Mouse (Mus musculus) yolk sac, embryonic 10.5 days (tissue): Measurements from ENCODE around the gene Prkg1.
"Not testable (repeated sequence)": the region's sequence is repeated elsewhere in the genome, so short reads cannot be mapped to it uniquely, and the experiment has no call there.

Source experiments
- DNase-seq: peaks from one replicate; pipeline ENCODE4 v3.0.0-alpha.2; 2017; ENCODE audit warnings: low spot score

Gene Prkg1

DNA sequence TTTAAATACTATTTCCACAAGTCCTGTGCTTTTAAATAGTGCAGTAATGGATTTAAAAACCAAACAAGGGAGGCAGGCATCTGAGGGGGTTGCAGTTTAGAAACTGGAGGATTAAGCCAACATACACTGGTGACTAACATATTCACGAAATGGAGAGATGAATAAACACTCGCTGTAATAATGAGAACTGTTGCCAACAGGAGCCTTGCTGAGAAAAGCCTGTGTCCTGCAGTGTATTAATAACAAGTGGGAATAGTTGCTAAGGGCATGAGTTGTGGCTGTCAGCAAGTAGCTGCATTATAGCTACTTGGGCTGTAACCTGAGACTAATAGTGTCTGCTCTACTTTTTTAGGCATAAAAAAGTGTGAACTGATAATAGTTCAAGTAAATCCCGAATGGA, 480.3 kb downstream of the Prkg1 start:
- peak; percentile 1 for DNase-seq

DNA sequence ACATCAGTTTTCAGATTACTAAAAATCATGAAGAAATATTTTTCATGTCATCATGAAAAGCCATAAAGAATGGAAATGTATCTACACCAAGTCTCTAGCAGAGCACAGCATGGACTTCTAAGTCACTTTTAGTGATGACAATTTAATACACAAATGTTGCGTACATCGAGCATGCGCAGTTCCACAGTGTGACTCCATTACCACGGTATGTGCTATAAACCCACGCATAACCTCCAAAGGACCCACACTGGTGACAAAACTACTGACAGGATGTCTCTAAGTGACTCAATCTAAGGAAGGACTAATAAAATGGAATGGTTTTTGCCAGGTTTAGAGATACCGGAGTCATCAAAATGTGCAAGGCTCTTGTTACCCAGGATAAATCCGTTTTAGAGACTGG, 480.7 kb downstream of the Prkg1 start:
- DNase-seq: no peak

DNA sequence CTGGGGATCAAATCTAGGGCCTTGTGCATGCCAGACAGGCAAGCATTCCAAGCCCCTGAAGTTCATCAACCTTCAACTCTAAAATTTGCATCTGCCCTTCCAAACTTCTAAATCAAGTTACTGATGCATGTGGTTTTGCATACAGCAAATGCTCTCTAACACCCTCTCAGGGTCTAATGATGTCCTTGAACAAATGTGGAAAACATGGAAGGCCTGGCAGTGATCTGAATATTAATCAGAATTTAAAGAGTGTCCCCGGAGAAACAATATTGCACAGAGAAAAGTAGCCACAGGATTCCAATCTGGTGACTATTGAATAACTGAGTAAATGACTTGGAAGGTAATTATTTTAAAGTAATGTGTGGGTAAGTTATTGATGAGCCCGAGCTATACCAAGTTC, 481.2 kb downstream of the Prkg1 start:
- DNase-seq: no peak

DNA sequence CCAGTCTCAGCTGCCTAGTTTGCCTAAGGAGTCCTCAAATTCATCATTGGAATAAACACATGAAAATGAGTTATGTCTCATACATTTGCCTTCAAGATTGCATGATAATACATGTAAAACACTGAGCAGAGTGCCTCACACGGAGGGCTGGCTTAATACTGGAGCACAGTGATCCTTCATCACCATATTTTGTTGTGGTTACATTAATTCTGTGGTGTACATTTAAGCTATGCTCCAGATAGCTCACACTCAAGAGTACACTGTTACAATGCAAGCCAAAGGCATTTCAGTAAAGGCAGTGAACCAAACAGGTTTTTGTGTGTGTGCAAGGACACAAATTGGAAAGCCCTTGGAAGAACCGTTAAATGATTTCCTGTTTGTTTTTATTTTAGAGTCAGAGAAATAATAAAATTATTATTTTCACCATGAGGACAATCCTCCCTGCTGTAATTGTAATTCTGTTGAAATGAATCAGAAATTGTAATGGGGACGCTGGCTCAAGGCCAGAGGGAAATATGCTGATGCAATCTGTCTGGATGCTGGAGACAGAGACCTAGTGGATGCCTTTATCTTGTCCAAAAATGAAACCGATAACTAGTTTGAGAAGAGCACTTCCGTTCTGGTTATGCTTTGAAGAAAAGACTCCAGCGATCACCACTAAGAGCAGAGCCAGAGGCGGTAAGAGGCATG, 484.9 kb downstream of the Prkg1 start:
- no peak for DNase-seq

DNA sequence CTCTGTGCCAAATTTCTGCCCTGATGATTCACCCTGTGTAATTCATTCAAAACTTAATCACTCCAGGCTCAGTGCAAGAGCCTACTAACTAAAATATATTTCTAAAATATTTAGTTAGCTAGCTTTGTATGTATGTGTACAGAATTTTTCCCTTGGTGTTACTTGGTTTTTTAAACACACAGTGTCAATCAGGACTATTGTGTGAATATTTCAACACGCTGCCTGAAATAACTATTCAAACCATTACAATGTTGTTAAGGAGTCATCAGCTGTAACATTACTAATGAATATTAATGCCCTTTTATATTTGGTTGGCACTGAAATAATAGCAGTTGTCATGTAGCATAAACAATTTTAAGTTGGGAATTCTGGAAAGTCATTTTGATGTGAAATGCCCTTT, 502.4 kb downstream of the Prkg1 start:
- DNase-seq: no peak

DNA sequence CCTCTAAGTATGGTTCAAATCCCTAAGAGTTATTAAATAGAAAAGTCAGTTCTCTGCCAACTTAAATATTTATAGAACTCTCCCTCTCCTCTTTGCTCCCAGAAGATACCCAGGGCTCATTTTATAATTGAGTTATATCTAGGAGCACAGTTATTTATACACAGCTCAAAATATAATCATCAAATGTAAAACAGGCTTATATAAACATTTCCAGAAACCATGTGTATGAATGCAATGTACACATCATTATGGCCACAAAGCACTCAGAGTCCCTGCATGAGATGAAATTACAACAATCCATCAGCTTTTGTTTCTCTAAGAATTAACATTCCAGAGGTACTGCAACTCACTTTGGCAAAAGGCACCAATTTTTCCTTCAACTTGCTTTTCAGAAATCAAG, 504.3 kb downstream of the Prkg1 start:
- DNase-seq: no peak

DNA sequence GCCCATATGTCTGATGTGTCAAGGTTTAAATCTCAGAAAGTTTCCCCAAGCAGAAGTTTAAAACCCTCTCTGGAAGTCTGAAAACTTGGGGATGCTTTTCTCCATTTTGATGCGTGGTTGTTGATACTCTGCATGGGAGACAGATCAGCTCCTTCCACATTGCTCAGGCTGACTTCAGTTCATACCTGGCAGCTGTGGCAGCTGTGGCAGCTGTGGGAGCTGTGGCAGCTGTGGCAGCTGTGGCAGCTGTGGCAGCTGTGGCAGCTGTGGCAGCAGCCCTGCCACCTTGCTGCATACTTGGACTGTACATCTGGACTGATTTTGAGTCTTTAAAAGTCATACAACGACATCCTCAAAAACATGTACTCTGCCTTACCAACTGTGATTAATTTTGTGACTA, 509.1 kb downstream of the Prkg1 start:
- no peak for DNase-seq

DNA sequence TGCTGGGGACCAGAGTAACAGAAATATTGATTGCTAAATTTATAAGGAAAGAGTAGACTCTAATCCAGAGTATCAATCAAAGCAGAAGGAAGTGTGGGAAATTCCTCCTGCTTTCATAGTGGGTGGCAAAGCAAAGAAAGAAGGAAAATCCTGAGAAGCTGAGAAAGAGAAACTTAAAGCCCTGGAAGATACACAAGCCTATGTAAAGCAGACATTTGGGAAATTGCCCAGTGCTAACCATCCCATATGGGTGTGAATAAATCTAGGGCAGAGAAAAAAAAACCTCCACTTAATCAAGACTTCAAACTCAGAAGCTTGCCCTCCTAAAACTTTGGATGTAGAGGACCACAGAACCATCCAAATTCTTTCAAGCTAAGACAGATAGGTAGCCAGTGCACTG, 532.4 kb downstream of the Prkg1 start:
- DNase-seq: no peak

DNA sequence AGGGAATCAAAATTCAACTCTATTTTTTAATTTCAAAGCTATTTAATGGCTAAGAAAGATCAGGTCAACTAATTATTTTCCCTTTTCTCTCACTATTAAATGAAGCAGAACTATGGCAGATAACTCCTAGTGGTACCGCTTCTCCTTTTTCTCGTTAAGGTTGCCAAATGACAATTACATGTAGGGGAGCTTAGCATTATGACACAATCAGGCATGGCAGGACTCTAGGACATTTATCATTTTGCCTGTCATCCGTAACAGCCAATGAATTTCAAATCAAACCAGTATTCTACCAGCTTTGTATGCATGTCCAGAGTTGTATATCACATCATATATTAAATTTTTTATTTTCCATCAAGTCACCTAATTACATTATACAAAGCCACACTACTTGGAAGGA, 536.4 kb downstream of the Prkg1 start:
- no peak for DNase-seq

DNA sequence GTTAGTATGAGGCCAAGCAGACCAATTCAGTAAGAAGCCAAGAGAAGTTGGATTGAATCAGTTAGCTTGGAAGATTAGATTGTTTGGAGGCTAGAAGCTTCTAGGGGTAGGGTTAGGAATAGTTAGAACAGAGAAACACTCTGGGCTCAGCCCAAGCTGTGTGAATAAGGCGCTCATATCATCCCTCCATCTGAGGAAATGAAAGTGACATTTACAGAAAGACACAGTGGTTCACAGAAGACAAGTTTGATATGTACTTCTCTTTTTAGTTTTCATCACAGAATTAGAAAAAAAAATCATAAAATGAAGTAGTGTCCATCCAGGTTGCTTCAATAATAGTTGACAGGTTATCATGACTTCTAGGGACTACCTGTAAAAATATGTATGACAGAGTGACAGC, 541.4 kb downstream of the Prkg1 start:
- DNase-seq: no peak

DNA sequence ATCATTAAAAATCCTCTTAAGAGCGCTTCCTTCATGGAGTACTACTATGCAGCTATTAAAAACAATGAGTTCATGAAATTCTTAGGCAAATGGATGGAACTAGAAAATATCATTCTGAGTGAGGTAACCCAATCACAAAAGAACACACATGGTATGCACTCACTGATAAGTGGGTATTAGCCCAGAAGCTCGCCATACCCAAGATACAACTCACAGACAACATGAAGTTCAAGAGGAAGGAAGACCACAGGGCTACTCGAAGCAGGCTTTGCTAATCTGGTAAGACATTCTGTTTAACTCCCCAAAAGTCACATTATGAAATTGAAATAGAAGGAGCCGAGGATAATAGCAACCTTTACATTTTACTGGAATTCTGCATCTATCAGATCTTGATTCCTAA, 545.6 kb downstream of the Prkg1 start:
- not testable (repeated sequence) for DNase-seq

DNA sequence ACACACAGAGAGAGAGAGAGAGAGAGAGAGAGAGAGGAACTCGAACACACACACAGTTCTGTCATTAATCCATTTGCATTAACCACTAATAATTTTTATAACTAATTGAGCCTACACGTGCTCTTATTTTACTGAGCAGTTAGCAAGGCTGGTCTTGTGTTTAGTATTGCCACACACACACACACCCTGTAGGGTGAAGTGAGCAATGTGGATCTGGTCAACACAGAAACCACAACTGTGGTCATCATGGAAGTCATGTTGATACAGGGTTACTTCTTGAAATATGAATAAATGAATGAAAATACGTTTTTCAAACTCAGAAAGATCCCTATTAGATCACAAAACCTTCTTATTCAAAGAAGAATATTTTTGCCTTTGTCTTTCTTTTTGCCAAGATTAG, 554.0 kb downstream of the Prkg1 start:
- no peak for DNase-seq

DNA sequence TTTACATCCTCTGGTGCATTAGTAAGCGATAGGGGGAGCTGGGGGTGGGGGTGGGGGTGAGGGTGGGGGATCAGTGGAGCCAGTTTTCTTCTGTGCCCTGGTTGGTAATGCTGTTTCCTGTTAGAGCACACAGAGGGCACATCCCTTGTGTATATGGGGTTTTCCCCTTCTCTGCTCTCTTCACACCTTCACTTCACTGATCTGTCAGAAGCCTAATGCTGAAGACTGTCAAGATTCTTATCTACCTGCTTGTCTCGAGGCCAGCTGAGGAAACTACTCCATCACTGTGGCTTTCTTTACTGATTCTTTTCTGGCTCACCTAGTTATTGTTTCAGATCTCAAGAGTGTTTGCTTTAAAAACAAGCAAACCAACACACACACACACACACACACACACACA, 554.4 kb downstream of the Prkg1 start:
- no peak for DNase-seq

DNA sequence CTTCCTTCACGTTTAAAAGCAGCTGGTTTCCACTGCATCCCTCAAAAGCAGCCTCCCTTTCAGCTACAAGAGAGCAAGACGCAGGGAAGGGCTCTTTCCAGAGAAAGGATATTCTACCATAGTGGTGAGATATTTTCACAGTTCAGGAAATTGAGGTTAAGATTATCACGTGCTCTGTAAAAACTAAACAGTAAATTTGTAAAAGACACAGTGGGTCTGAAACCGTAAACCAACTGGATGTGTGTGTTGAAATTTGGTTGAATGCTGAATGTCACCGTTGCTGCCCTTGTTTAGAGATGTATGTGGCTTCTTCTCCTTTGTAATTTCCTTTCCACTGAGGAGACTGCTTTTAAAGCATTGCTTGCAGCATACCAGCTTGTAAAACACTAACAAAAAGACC, 565.2 kb downstream of the Prkg1 start:
- DNase-seq: no peak

DNA sequence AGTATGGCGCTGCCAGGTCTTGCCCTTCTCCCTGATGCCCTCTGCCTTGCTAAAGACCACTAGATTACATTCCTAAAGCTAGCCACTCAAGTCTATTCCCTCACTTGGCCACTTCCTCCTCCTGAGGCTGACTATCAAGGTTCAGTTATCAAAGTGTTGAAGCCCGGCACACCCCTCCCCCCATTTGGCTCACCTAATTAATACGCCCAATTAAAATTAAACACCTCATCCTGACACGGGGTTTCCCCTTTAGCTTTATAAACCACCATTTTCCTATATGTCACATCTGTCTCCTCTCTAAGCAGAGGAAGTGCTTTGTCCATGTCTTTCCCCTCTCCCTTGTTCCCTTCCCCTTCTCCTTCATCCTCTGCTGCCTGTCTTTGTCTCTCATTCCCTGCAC, 566.4 kb downstream of the Prkg1 start:
- no peak for DNase-seq

DNA sequence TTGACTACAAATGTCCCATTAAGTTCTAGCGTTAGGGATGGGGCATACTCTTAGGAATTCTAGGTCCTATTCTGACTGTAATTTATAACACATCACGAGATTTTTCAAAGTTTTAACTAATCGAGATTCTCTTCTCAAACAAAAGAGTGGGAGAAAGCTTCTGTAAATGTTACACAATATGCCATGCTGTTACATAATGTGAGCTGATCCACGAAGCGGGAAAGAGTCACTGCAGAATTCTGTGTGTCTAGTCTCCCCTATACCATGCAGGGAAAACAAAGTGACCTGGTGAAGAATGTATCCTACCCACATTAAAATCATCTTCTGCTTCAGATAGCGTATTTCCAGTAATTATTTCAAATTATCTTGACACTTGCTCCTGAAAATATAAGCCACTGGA, 567.8 kb downstream of the Prkg1 start:
- DNase-seq: no peak

DNA sequence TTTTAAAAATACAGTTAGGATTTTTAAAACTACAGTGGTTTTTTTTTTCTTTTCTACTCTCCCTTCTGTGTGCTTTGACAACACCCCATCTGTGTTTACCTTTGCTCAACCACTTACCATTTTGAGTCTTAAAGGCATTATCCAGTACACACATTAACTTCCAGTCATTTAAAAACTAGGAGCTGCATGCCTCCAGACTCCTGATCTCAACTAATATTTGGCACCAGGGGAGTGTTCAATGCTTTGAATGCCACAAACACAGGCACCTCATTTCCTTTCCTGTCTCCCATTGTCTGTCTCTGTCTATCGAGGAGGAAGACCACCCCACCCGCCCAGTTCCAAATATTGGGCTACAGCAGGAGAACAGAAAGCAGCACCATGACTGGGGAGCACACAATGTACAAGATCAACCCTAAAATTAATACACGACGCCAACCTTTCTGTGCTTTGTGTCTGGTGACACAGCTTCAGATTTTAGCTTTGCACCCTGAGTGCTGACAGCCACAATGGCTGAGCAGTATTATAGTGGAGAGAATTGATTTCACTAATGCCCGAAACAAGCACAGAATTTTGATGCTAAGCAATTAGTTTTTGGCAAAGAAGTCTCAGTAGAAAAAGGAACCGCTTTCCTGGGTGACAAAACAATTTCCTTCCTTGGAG, 576.1 kb downstream of the Prkg1 start:
- DNase-seq: no peak

DNA sequence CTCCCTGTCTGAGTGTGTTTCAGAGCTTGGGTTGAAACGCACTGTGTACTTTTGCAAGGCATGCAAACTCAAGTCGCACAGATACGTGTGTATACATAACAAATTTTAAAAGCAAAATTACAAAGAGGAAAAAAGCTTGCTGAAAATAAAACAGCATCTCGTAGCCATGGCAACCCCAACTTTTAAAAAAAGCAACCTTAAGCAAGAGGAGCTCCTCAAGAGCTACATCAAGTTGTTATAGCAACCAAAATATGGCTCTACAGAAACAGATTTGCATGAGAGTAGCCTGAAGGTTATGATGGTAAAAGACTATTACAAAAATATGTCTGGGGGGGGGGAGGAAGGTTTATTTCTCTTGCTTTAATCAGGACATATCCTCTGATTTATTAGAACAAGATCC, 584.1 kb downstream of the Prkg1 start:
- no peak for DNase-seq

DNA sequence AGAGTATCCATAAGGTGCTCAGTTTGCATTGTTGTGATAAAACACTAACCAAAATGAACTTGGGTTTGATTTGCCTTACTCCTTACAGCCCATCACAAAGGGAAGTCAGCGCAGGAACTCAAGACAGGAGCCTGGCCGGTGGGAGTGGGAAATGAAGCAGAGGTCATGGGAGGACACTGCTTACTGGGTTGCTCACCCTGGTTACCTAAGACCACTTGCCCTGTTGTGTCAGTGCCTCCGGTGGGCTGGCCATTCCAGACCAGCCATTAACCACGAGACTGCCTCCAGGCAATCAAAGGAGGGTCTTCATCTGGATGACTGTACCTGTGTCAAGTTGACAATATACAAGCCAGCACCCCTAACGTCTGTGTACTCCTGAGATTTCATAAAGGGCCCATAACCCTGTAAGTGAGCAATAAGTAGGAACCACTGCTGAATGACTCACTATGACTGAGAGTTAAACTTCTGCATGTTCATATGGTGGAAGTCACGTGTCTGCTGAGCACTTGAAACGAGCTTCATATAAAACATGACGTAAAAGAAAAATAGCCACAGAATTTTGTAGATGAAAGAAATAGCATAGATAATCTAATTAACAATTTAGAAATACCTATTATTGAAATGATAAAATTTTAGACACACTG, 587.4 kb downstream of the Prkg1 start:
- DNase-seq: no peak

DNA sequence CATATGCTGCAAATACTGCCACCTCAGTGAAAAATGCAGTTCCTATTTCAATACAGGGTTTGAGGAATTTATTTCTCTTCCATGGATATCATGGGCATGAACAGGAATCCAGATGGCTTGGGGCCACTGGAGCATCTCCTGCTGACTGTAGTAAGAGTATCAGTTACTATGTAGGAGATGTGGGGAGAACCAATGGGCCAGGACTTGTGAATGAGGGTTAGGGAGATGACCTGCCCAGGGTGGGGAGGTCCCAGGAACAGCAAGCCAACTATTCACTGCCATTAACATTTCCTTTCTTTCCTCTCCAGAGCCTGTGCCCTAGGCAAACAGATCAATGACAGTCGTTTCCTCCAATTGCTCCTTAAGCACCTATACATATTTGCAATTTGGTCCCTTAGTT, 593.8 kb downstream of the Prkg1 start:
- DNase-seq: no peak

DNA sequence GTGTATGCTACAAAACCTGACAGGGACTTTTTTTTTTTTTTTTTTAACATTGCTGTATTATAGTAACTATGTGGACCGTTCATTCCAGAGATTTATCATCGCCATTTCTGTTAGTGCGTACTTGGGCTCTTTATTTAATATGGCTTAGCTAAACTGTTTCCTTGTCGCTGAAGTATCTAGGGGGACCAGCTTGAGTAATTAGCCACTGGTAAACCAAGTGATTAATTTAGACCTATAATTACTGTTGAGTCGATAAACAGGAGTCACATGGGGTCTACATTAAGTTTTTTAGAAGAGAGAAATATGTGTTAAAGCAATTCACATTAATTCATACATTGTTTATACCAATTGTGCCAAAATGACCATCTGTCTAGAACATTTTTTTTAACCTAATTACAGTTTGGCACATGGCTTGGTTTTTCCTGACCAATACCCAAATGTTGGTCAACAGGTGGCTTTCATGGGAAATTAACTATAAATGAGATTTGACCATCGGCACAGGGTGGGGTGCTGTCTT, 605.8 kb downstream of the Prkg1 start:
- no peak for DNase-seq

DNA sequence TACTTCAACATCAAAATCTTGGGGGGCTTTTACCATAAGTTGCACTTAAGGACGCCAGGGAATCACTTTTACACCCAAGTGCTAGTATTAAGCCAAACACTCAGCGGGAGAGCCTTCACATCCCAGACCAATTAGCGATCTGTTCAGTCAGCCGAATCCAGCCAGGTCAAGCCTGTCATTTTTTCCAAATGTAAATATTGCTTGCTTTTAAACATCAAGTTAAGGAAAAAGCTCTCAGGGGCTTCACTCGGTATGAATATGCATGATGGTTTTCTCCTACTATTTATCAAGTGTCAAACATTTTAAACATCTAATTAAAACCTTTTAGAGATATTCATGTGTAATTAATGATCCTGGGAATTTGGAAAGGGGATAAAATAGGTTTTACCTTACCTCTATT, 611.4 kb downstream of the Prkg1 start:
- no peak for DNase-seq

DNA sequence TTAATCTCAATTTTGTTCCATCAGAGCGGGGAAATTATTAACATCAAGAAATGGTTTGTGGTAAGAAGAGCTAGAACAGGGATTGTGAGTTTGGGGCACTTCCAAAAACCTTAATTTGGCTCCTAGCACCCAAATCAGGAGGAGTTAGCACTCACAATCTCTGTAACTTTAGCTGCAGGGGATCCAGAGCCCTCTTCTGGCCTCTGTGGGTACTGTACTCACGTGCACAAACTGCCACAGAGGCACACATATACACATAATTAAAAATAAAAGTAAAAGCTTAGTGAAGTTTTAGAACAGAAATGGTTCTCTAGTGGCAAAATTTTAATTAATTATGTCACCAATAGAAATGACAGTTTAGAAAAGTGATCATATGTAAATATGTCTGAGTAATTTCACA, 614.9 kb downstream of the Prkg1 start:
- no peak for DNase-seq

DNA sequence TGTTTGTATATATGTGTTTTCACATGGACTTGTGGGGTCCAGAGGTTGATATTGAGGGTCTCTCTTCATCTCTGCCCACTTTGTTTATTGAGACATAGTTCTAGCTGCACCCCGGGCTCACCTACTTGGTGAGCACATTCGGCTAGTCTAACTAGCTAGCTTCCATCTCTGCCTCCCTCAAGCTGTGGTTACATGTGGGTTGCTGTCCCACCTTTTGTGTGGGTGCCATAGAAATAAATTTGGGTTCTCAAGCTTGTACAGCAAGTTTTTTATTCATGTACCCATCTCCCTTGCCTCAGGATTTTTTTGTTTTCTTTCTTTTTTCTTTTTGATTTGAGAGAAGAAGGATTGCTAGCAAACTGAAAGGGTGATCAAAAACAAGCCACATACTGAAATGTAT, 617.4 kb downstream of the Prkg1 start:
- DNase-seq: no peak
